Mouse (Mus musculus) retina, postnatal 7 days (tissue): ENCODE data around the gene Uckl1.
A peak's percentile ranks its signal among the peaks of the same experiment; 100 is the strongest.

Source experiments
- DNase-seq: peaks from one replicate; pipeline ENCODE4 v3.0.0-alpha.2; 2012; ENCODE audit warnings: low read depth, low spot score

The Uckl1 gene

GRCm38 (mm10) chr2:181520118-181520935 lies 64.4 kb downstream of the Uckl1 start, which contains the start of gene Dnajc5:
Dnajc5 (plus strand) TSS chr2:181520485.
- peak; percentile 95 for DNase-seq

- no peak for DNase-seq
These were observed 65.5 kb downstream of the Uckl1 start for GRCm38 (mm10) chr2:181519201-181519600.
